ENCODE assay signal across 13 mouse cellular contexts in genomic region chr11:101450394-101450793, GRCm38 (mm10). TPM values are rescaled to one million over a fixed set of nuclear protein-coding genes. Genes with fewer than 3 reads are reported as not detected.
DNase-seq lines count a peak whose midpoint lies in the region; ATAC-seq and TF ChIP-seq lines count a peak whose summit lies in the region.
"Had no signal": no experiment of that assay in that cellular context is flagged by ENCODE, and none has a peak within 500 bp of the region (broad histone marks: within the 10 kb centered on the region; RNA-seq: fewer than 3 reads in every experiment).

No protein-coding gene starts in this region.

- DNase-seq in liver, adult 2 months (ENCODE audit: extremely low read depth, low read depth, low spot score), result peak; percentile 32
- DNase-seq in liver, embryonic 11.5 days (ENCODE audit: low spot score), result no peak
- no peak for DNase-seq in left cerebral cortex, adult 9 months (ENCODE audit: low spot score in 2 of 2)
- no peak for DNase-seq in left cerebral cortex, postnatal 25 days (ENCODE audit: low spot score in 2 of 2)
- DNase-seq: adrenal gland, adult 8-10 months; cerebellum, adult 9-11 months; gastrocnemius, postnatal 25 days had no signal

- H3K27ac ChIP-seq in liver, adult 2 months (replicated peaks; ENCODE audit: insufficient read depth, low read depth, low read length), result no peak overlapping the region
- H3K27ac ChIP-seq in liver, embryonic 11.5 days (ENCODE audit: low read depth, low read length), result no peak overlapping the region
- H3K27ac ChIP-seq in bone marrow macrophage, adult 2 months (ENCODE audit: insufficient read depth, low read depth, low read length), result no peak overlapping the region
- H3K27ac ChIP-seq in small intestine, adult 2 months (ENCODE audit: insufficient read depth, low read depth, low read length), result peak overlapping the region; percentile 21; the same call in 1 of the 2 replicates
- H3K27ac ChIP-seq: hindbrain, embryonic 14.5 days; lung, embryonic 15.5 days had no signal

- H3K27me3 ChIP-seq in liver, adult 2 months (ENCODE audit: control insufficient read depth, insufficient read depth, low read length), result no peaks in the 10 kb centered on the region
- H3K27me3 ChIP-seq in liver, embryonic 11.5 days (replicated peaks; ENCODE audit: control insufficient read depth, insufficient read depth, low read length), result no peaks in the 10 kb centered on the region
- no peaks in the 10 kb centered on the region for H3K27me3 ChIP-seq in E14TG2a.4 (ENCODE audit: insufficient read depth, low read length)
- H3K27me3 ChIP-seq in small intestine, adult 2 months (ENCODE audit: control insufficient read depth, insufficient read depth, low read length), result no peaks in the 10 kb centered on the region
- H3K27me3 ChIP-seq: lung, embryonic 15.5 days had no signal

- intact Hi-C loops in left cerebral cortex, postnatal 25 days (cut with DNase I), result no loop called here

- no peaks in the 10 kb centered on the region for H3K9me3 ChIP-seq in liver, embryonic 11.5 days (ENCODE audit: control insufficient read depth, low read length)
- no peaks in the 10 kb centered on the region for H3K9me3 ChIP-seq in E14TG2a.4 (ENCODE audit: low read length)
- H3K9me3 ChIP-seq: lung, embryonic 15.5 days had no signal

- peaks cover 29% of the 10 kb centered on the region for H3K4me1 ChIP-seq in liver, adult 2 months (ENCODE audit: control insufficient read depth, insufficient read depth, low read length)
- H3K4me1 ChIP-seq in liver, embryonic 11.5 days (replicated peaks; ENCODE audit: control insufficient read depth, insufficient read depth, low read length), result peaks cover 18% of the 10 kb centered on the region
- H3K4me1 ChIP-seq in E14TG2a.4 (replicated peaks; ENCODE audit: low read depth, low read length), result peaks cover 64% of the 10 kb centered on the region
- H3K4me1 ChIP-seq in bone marrow macrophage, adult 2 months (ENCODE audit: control insufficient read depth, insufficient read depth, low read length), result peaks cover 13% of the 10 kb centered on the region
- H3K4me1 ChIP-seq in small intestine, adult 2 months (ENCODE audit: control insufficient read depth, insufficient read depth, insufficient read length, low read length), result peaks cover 21% of the 10 kb centered on the region; the same call in 1 of the 2 replicates

- peaks cover 1% of the 10 kb centered on the region for H3K36me3 ChIP-seq in liver, adult 2 months (ENCODE audit: control insufficient read depth, insufficient read depth, low read length)
- no peaks in the 10 kb centered on the region for H3K36me3 ChIP-seq in liver, embryonic 11.5 days (ENCODE audit: control insufficient read depth, insufficient read depth, low read length)
- H3K36me3 ChIP-seq in E14TG2a.4 (ENCODE audit: insufficient read depth, low read length), result peaks cover 8% of the 10 kb centered on the region
- peaks cover 7% of the 10 kb centered on the region; the same call in 1 of the 2 replicates for H3K36me3 ChIP-seq in small intestine, adult 2 months (ENCODE audit: control insufficient read depth, insufficient read depth, low read length)

- no peak overlapping the region for H3K4me2 ChIP-seq in liver, embryonic 11.5 days
- H3K4me2 ChIP-seq: hindbrain, embryonic 14.5 days; lung, embryonic 15.5 days had no signal

- H3K79me2 ChIP-seq in liver, adult 2 months (ENCODE audit: control insufficient read depth, insufficient read depth, low read length), result peaks cover 14% of the 10 kb centered on the region; the same call in 1 of the 2 replicates

- ATAC-seq in liver, embryonic 11.5 days (replicated peaks; ENCODE audit: low FRiP score), result no peak

- H3K9ac ChIP-seq in liver, adult 2 months (ENCODE audit: low read depth, low read length), result no peak overlapping the region
- no peak overlapping the region for H3K9ac ChIP-seq in liver, embryonic 11.5 days (ENCODE audit: low read depth, low read length)
- H3K9ac ChIP-seq: hindbrain, embryonic 14.5 days; lung, embryonic 15.5 days had no signal

- H3K4me3 ChIP-seq in liver, adult 2 months (ENCODE audit: insufficient read depth, low read depth, low read length), result no peak overlapping the region
- H3K4me3 ChIP-seq in liver, embryonic 11.5 days (ENCODE audit: low read depth, low read length), result no peak overlapping the region
- no peak overlapping the region for H3K4me3 ChIP-seq in E14TG2a.4 (replicated peaks; ENCODE audit: low read length)
- no peak overlapping the region for H3K4me3 ChIP-seq in bone marrow macrophage, adult 2 months (ENCODE audit: insufficient read depth, low read length)
- H3K4me3 ChIP-seq in small intestine, adult 2 months (ENCODE audit: low read depth, low read length), result peak overlapping the region; percentile 9; the same call in 1 of the 2 replicates
- H3K4me3 ChIP-seq: lung, embryonic 15.5 days; myocyte had no signal

- no peak for TF ChIP-seq POLR2A in liver, adult 2 months (IDR thresholded peaks at IDR 0.05; ENCODE audit: extremely low read depth, insufficient read depth, low read length)
- no peak for TF ChIP-seq POLR2A in bone marrow macrophage, adult 2 months (IDR thresholded peaks at IDR 0.05; ENCODE audit: borderline replicate concordance, low read depth, low read length)
- TF ChIP-seq POLR2A in small intestine, adult 2 months (IDR thresholded peaks at IDR 0.05; ENCODE audit: low read depth, low read length), result no peak

- TF ChIP-seq CTCF in liver, adult 2 months (IDR thresholded peaks at IDR 0.05; ENCODE audit: low read depth, low read length), result peak; percentile 48
- TF ChIP-seq CTCF in E14TG2a.4 (conservative IDR thresholded peaks at IDR 0.05; ENCODE audit: low read length), result peak; percentile 33
- TF ChIP-seq CTCF in bone marrow macrophage, adult 2 months (IDR thresholded peaks at IDR 0.05; ENCODE audit: low read depth, low read length), result peak; percentile 52; the same call in 1 of the 2 replicates
- TF ChIP-seq CTCF in small intestine, adult 2 months (IDR thresholded peaks at IDR 0.05; ENCODE audit: extremely low read depth, insufficient read length, insufficient replicate concordance, low read depth, low read length), result peak; percentile 42; the same call in 1 of the 2 replicates

- 79% methylated on average over 3 of the region's 3 CpGs for WGBS in liver, adult 2 months
- 88% methylated on average over 3 of the region's 3 CpGs for WGBS in liver, embryonic 11.5 days
- 78% methylated on average over 3 of the region's 3 CpGs for WGBS in small intestine, adult 2 months

RNA-seq across cellular contexts. Expression of gene Ifi35, which starts 2.2 kb away (rescaled TPM):
- total RNA-seq in liver, adult 2 months (2014; rRNA removed), result 24.6 and 37.1 TPM in 2 replicates
- polyA plus RNA-seq in liver, adult 2 months (2012; rRNA removed), result 33.8 and 43.6 TPM in 2 replicates
- 31.2 and 34.6 TPM in 2 replicates for polyA plus RNA-seq in liver, embryonic 11.5 days (2014; fragmentation: Nextera tagmentation; extraction: Ambion mirVana)
- 50.6 and 58.7 TPM in 2 replicates for polyA plus RNA-seq in bone marrow macrophage, adult 2 months (2012; ENCODE audit: insufficient read depth, insufficient read length, missing spikeins)
- 44.3 and 123 TPM in 2 replicates for polyA plus RNA-seq in small intestine, adult 2 months (2012; rRNA removed)
- total RNA-seq in left cerebral cortex, postnatal 25 days (2021), result 1 to 10 TPM; 2.0 to 2.4 TPM

RNA-seq across cellular contexts. Expression of gene Rpl27, which starts 8.3 kb away (rescaled TPM):
- 236 and 259 TPM in 2 replicates for total RNA-seq in liver, adult 2 months (2014; rRNA removed)
- 193 and 230 TPM in 2 replicates for polyA plus RNA-seq in liver, adult 2 months (2012; rRNA removed)
- 553 and 579 TPM in 2 replicates for polyA plus RNA-seq in liver, embryonic 11.5 days (2014; fragmentation: Nextera tagmentation; extraction: Ambion mirVana)
- polyA plus RNA-seq in bone marrow macrophage, adult 2 months (2012; ENCODE audit: insufficient read depth, insufficient read length, missing spikeins), result 519 and 718 TPM in 2 replicates
- polyA plus RNA-seq in small intestine, adult 2 months (2012; rRNA removed), result 178 and 244 TPM in 2 replicates
- 10 to 100 TPM; 32.5 to 37.0 TPM for total RNA-seq in left cerebral cortex, postnatal 25 days (2021)

RNA-seq across cellular contexts. Expression of gene Rnd2, which starts 14.4 kb away (rescaled TPM):
- 5.5 and 8.0 TPM in 2 replicates for total RNA-seq in liver, adult 2 months (2014; rRNA removed)
- 18.9 and 22.3 TPM in 2 replicates for polyA plus RNA-seq in liver, adult 2 months (2012; rRNA removed)
- polyA plus RNA-seq in liver, embryonic 11.5 days (2014; fragmentation: Nextera tagmentation; extraction: Ambion mirVana), result 3.7 and 5.4 TPM in 2 replicates
- 9.7 and 11.4 TPM in 2 replicates for polyA plus RNA-seq in bone marrow macrophage, adult 2 months (2012; ENCODE audit: insufficient read depth, insufficient read length, missing spikeins)
- polyA plus RNA-seq in small intestine, adult 2 months (2012; rRNA removed), result 18.5 and 28.1 TPM in 2 replicates
- 100 to 1,000 TPM; 149 to 175 TPM for total RNA-seq in left cerebral cortex, postnatal 25 days (2021)

RNA-seq across cellular contexts. Expression of gene Vat1, which starts 15.6 kb away (rescaled TPM):
- 11.0 and 11.2 TPM in 2 replicates for total RNA-seq in liver, adult 2 months (2014; rRNA removed)
- polyA plus RNA-seq in liver, adult 2 months (2012; rRNA removed), result 30.4 and 33.4 TPM in 2 replicates
- polyA plus RNA-seq in liver, embryonic 11.5 days (2014; fragmentation: Nextera tagmentation; extraction: Ambion mirVana), result 16.8 and 19.5 TPM in 2 replicates
- polyA plus RNA-seq in bone marrow macrophage, adult 2 months (2012; ENCODE audit: insufficient read depth, insufficient read length, missing spikeins), result 180 and 202 TPM in 2 replicates
- 92.5 and 272 TPM in 2 replicates for polyA plus RNA-seq in small intestine, adult 2 months (2012; rRNA removed)
- 10 to 100 TPM; 36.7 to 39.9 TPM for total RNA-seq in left cerebral cortex, postnatal 25 days (2021)

RNA-seq across cellular contexts. Expression of gene Ptges3l, which starts 25.3 kb away (rescaled TPM):
- total RNA-seq in liver, adult 2 months (2014; rRNA removed), result 0.27 and 0.46 TPM in 2 replicates
- 0.93 and 1.1 TPM in 2 replicates for polyA plus RNA-seq in liver, adult 2 months (2012; rRNA removed)
- polyA plus RNA-seq in liver, embryonic 11.5 days (2014; fragmentation: Nextera tagmentation; extraction: Ambion mirVana), result 3.2 and 5.0 TPM in 2 replicates
- 4.5 and 4.7 TPM in 2 replicates for polyA plus RNA-seq in bone marrow macrophage, adult 2 months (2012; ENCODE audit: insufficient read depth, insufficient read length, missing spikeins)
- polyA plus RNA-seq in small intestine, adult 2 months (2012; rRNA removed), result 0.51 and 0.89 TPM in 2 replicates
- total RNA-seq in left cerebral cortex, postnatal 25 days (2021), result 1 to 10 TPM; 4.0 to 6.0 TPM
